8 mouse cellular contexts compared by ENCODE assay signal in the genomic region with DNA sequence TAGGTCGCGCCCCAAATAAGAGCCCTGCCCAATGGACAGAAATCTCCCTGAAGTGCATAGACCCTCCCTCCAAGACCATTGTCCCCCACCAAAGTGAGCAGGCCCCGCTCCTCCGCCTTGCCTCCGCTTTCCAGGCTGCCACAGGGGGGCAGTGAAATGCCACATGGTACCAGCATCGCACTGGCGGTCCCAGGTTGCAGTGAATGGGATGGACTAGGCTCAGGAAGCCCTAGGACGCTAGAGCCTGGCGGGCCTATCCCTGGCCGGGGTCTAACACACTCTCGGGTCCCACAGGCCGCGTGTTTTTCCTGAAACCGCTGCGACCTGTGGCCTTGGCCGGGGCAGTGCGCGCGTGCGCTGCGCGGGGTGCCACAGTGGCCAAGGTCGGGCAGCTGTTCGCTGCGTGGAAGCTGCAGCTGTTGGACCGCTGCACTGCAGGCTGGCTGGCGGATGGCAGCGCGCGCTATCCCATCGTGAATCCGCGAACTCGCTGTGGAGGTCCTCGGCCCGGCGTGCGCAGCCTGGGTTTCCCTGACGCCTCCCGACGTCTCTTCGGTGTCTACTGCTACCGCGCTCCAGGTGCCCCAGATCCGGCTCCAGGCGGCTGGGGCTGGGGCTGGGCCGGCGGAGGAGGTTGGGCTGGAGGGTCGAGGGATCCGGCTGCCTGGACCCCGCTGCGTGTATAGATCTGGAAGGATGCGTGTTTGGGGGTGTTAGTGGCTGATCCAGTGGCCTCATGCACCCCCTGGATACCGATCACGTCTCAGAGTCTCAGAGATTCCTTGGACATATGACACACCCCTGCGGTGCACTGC. TPM values are rescaled to one million over a fixed set of nuclear protein-coding genes. Genes with fewer than 3 reads are reported as not detected.
DNase-seq lines count a peak whose midpoint lies in the region; ATAC-seq lines count a peak whose summit lies in the region.

No protein-coding gene starts in this region.

- H3K36me3 ChIP-seq in heart, embryonic 10.5 days: no peaks in the 10 kb centered on the region
- H3K36me3 ChIP-seq in kidney, embryonic 16.5 days (ENCODE audit: insufficient read depth, low read length): no peaks in the 10 kb centered on the region
- no peaks in the 10 kb centered on the region for H3K36me3 ChIP-seq in liver, embryonic 12.5 days
- no peaks in the 10 kb centered on the region for H3K36me3 ChIP-seq in neural tube, embryonic 11.5 days (ENCODE audit: control insufficient read depth, insufficient read depth, low read length)

- H3K4me1 ChIP-seq in heart, embryonic 10.5 days: peaks cover 26% of the 10 kb centered on the region
- peaks cover 12% of the 10 kb centered on the region for H3K4me1 ChIP-seq in kidney, embryonic 16.5 days (ENCODE audit: insufficient read depth, low read length)
- H3K4me1 ChIP-seq in liver, embryonic 12.5 days: peaks cover 21% of the 10 kb centered on the region
- H3K4me1 ChIP-seq in neural tube, embryonic 11.5 days (ENCODE audit: control insufficient read depth, insufficient read depth, low read length): peaks cover 15% of the 10 kb centered on the region

- DNase-seq in layer of hippocampus, adult 11-12 months (ENCODE audit: low spot score): peak; percentile 67
- DNase-seq in layer of hippocampus, adult 9-10 months (ENCODE audit: low spot score): no peak
- DNase-seq in cerebellum, postnatal 14 days: peak; percentile 74 to 78
- DNase-seq in heart, embryonic 10.5 days (ENCODE audit: low spot score): no peak
- peak; percentile 79 for DNase-seq in neural tube, embryonic 11.5 days (ENCODE audit: low spot score)
- no peak for DNase-seq in c-Kit-positive CD71-positive TER-119-positive erythroid progenitor cells, embryonic 14.5 days (ENCODE audit: low spot score)

- no peaks in the 10 kb centered on the region for H3K9me3 ChIP-seq in heart, embryonic 10.5 days
- no peaks in the 10 kb centered on the region for H3K9me3 ChIP-seq in kidney, embryonic 16.5 days (ENCODE audit: low read length)
- no peaks in the 10 kb centered on the region for H3K9me3 ChIP-seq in liver, embryonic 12.5 days (replicated peaks)
- H3K9me3 ChIP-seq in neural tube, embryonic 11.5 days (ENCODE audit: control insufficient read depth, low read length): no peaks in the 10 kb centered on the region

- 4% methylated on average over 56 of the region's 56 CpGs for WGBS in heart, embryonic 10.5 days
- WGBS in kidney, embryonic 16.5 days: 4% methylated on average over 56 of the region's 56 CpGs
- 7% methylated on average over 56 of the region's 56 CpGs for WGBS in liver, embryonic 12.5 days (ENCODE audit: insufficient replicate concordance)
- WGBS in neural tube, embryonic 11.5 days: 3% methylated on average over 56 of the region's 56 CpGs

- peaks cover 100% of the 10 kb centered on the region for H3K27me3 ChIP-seq in heart, embryonic 10.5 days (ENCODE audit: insufficient read depth, poor library complexity, severe bottlenecking)
- peaks cover 79% of the 10 kb centered on the region for H3K27me3 ChIP-seq in kidney, embryonic 16.5 days (ENCODE audit: insufficient read depth, low read length)
- H3K27me3 ChIP-seq in liver, embryonic 12.5 days (replicated peaks): peaks cover 97% of the 10 kb centered on the region
- H3K27me3 ChIP-seq in neural tube, embryonic 11.5 days (ENCODE audit: control insufficient read depth, insufficient read depth, low read length): peaks cover 66% of the 10 kb centered on the region

- peak overlapping the region; percentile 51 for H3K4me2 ChIP-seq in kidney, embryonic 16.5 days (replicated peaks; ENCODE audit: low read depth, low read length)
- H3K4me2 ChIP-seq in liver, embryonic 12.5 days: peak overlapping the region; percentile 48
- H3K4me2 ChIP-seq in neural tube, embryonic 11.5 days (ENCODE audit: low read depth): peak overlapping the region; percentile 65

- peak overlapping the region; percentile 53 for H3K4me3 ChIP-seq in heart, embryonic 10.5 days
- peak overlapping the region; percentile 38 for H3K4me3 ChIP-seq in kidney, embryonic 16.5 days (ENCODE audit: low read length)
- H3K4me3 ChIP-seq in liver, embryonic 12.5 days: peak overlapping the region; percentile 24
- H3K4me3 ChIP-seq in neural tube, embryonic 11.5 days (ENCODE audit: low read depth, low read length): peak overlapping the region; percentile 31

- peak overlapping the region; percentile 34 for H3K9ac ChIP-seq in kidney, embryonic 16.5 days (replicated peaks; ENCODE audit: low read length)
- H3K9ac ChIP-seq in liver, embryonic 12.5 days: no peak overlapping the region
- peak overlapping the region; percentile 29 for H3K9ac ChIP-seq in neural tube, embryonic 11.5 days (ENCODE audit: low read length)

- H3K27ac ChIP-seq in heart, embryonic 10.5 days: no peak overlapping the region
- no peak overlapping the region for H3K27ac ChIP-seq in kidney, embryonic 16.5 days (ENCODE audit: low read length)
- no peak overlapping the region for H3K27ac ChIP-seq in liver, embryonic 12.5 days
- H3K27ac ChIP-seq in neural tube, embryonic 11.5 days (ENCODE audit: low read depth, low read length): no peak overlapping the region

- peak; percentile 52 for ATAC-seq in kidney, embryonic 16.5 days (ENCODE audit: low FRiP score, low TSS enrichment)
- ATAC-seq in liver, embryonic 12.5 days: peak; percentile 31; the same call in 1 of the 2 replicates
- ATAC-seq in neural tube, embryonic 11.5 days (ENCODE audit: insufficient read depth, low FRiP score, low TSS enrichment): peak; percentile 58

RNA-seq across cellular contexts. Expression of gene Hapln4, which starts 4.8 kb away (rescaled TPM):
- polyA plus RNA-seq in heart, embryonic 10.5 days (2016; fragmentation: Nextera tagmentation; extraction: Ambion mirVana): 0.30 and 0.62 TPM in 2 replicates
- polyA plus RNA-seq in kidney, embryonic 16.5 days (2015; fragmentation: Nextera tagmentation; extraction: Ambion mirVana): not detected in 2 replicates
- polyA plus RNA-seq in liver, embryonic 12.5 days (2016; fragmentation: Nextera tagmentation; extraction: Ambion mirVana): 0.12 and 0.26 TPM in 2 replicates
- polyA plus RNA-seq in neural tube, embryonic 11.5 days (2014; fragmentation: Nextera tagmentation; extraction: Ambion mirVana): 0.21 and 0.27 TPM in 2 replicates

RNA-seq across cellular contexts. Expression of gene Tm6sf2, which starts 15.3 kb away (rescaled TPM):
- 0.94 and 1.3 TPM in 2 replicates for polyA plus RNA-seq in heart, embryonic 10.5 days (2016; fragmentation: Nextera tagmentation; extraction: Ambion mirVana)
- polyA plus RNA-seq in kidney, embryonic 16.5 days (2015; fragmentation: Nextera tagmentation; extraction: Ambion mirVana): 0.94 and 1.3 TPM in 2 replicates
- polyA plus RNA-seq in liver, embryonic 12.5 days (2016; fragmentation: Nextera tagmentation; extraction: Ambion mirVana): 0.68 and 0.74 TPM in 2 replicates
- 0.53 and 1.3 TPM in 2 replicates for polyA plus RNA-seq in neural tube, embryonic 11.5 days (2014; fragmentation: Nextera tagmentation; extraction: Ambion mirVana)

RNA-seq across cellular contexts. Expression of gene Ncan, which starts 32.6 kb away (rescaled TPM):
- polyA plus RNA-seq in heart, embryonic 10.5 days (2016; fragmentation: Nextera tagmentation; extraction: Ambion mirVana): 0.06 and 0.29 TPM in 2 replicates
- 0.10 and 0.31 TPM in 2 replicates for polyA plus RNA-seq in kidney, embryonic 16.5 days (2015; fragmentation: Nextera tagmentation; extraction: Ambion mirVana)
- not detected in 2 replicates for polyA plus RNA-seq in liver, embryonic 12.5 days (2016; fragmentation: Nextera tagmentation; extraction: Ambion mirVana)
- 55.8 and 59.7 TPM in 2 replicates for polyA plus RNA-seq in neural tube, embryonic 11.5 days (2014; fragmentation: Nextera tagmentation; extraction: Ambion mirVana)

RNA-seq across cellular contexts. Expression of gene Nr2c2ap, which starts 43.1 kb away (rescaled TPM):
- polyA plus RNA-seq in heart, embryonic 10.5 days (2016; fragmentation: Nextera tagmentation; extraction: Ambion mirVana): 35.4 and 39.6 TPM in 2 replicates
- polyA plus RNA-seq in kidney, embryonic 16.5 days (2015; fragmentation: Nextera tagmentation; extraction: Ambion mirVana): 32.2 and 35.2 TPM in 2 replicates
- polyA plus RNA-seq in liver, embryonic 12.5 days (2016; fragmentation: Nextera tagmentation; extraction: Ambion mirVana): 30.9 and 33.0 TPM in 2 replicates
- 18.9 and 20.6 TPM in 2 replicates for polyA plus RNA-seq in neural tube, embryonic 11.5 days (2014; fragmentation: Nextera tagmentation; extraction: Ambion mirVana)

RNA-seq across cellular contexts. Expression of gene Sugp1, which starts 45.4 kb away (rescaled TPM):
- 41.1 and 45.0 TPM in 2 replicates for polyA plus RNA-seq in heart, embryonic 10.5 days (2016; fragmentation: Nextera tagmentation; extraction: Ambion mirVana)
- polyA plus RNA-seq in kidney, embryonic 16.5 days (2015; fragmentation: Nextera tagmentation; extraction: Ambion mirVana): 50.7 and 51.6 TPM in 2 replicates
- 25.1 and 26.2 TPM in 2 replicates for polyA plus RNA-seq in liver, embryonic 12.5 days (2016; fragmentation: Nextera tagmentation; extraction: Ambion mirVana)
- polyA plus RNA-seq in neural tube, embryonic 11.5 days (2014; fragmentation: Nextera tagmentation; extraction: Ambion mirVana): 39.2 and 39.5 TPM in 2 replicates

Comparison
In these comparisons a context has a peak if more than half of its experiments do, and no peak if none do; other contexts are left out.
1. DNase-seq: peak in layer of hippocampus, adult 11-12 months (single experiment), cerebellum, postnatal 14 days (2 of 2) and neural tube, embryonic 11.5 days (single experiment); none in layer of hippocampus, adult 9-10 months (single experiment), heart, embryonic 10.5 days (single experiment) and c-Kit-positive CD71-positive TER-119-positive erythroid progenitor cells, embryonic 14.5 days (single experiment).
2. RNA of gene Ncan, which starts 32.6 kb away (polyA plus RNA-seq): 55.8 to 59.7 TPM in neural tube, embryonic 11.5 days; 0.06 to 0.29 TPM in heart, embryonic 10.5 days, 0.10 to 0.31 TPM in kidney, embryonic 16.5 days and not detected in liver, embryonic 12.5 days; every median in the first group is over 10 times any median in the second.
3. Peak in every context shown above with its lines, with median percentiles within 50 percentile points of each other: H3K4me3 ChIP-seq, ATAC-seq and H3K4me2 ChIP-seq.